Mouse (Mus musculus): ENCODE data around the gene Pitx2.

Gene Pitx2

GRCm38 (mm10) chr3:129217862-129218370 is 18.2 kb downstream of the Pitx2 start:
- no peak for DNase-seq (ENCODE audit: low spot score in 2 of 2)

- no peak for DNase-seq (ENCODE audit: low spot score in 2 of 2)
Observed at GRCm38 (mm10) chr3:129218371-129218921, 18.8 kb downstream of the Pitx2 start.

- DNase-seq (ENCODE audit: low spot score in 2 of 2), result no peak
Observed at GRCm38 (mm10) chr3:129220086-129220670, 20.5 kb downstream of the Pitx2 start.

GRCm38 (mm10) chr3:129220681-129221379 is 21.2 kb downstream of the Pitx2 start:
- no peak for DNase-seq (ENCODE audit: low spot score in 2 of 2)

GRCm38 (mm10) chr3:129221380-129222260 is 21.9 kb downstream of the Pitx2 start:
- DNase-seq (ENCODE audit: low spot score in 2 of 2), result no peak

GRCm38 (mm10) chr3:129222448-129223290 is 23.0 kb downstream of the Pitx2 start:
- no peak for DNase-seq (ENCODE audit: low spot score in 2 of 2)

- no peak for DNase-seq (ENCODE audit: low spot score in 2 of 2)
Observed at GRCm38 (mm10) chr3:129223401-129223800, 23.7 kb downstream of the Pitx2 start.

GRCm38 (mm10) chr3:129223964-129224805 is 24.5 kb downstream of the Pitx2 start:
- DNase-seq (ENCODE audit: low spot score in 2 of 2), result no peak

- DNase-seq (ENCODE audit: low spot score in 2 of 2), result no peak
Observed at GRCm38 (mm10) chr3:129224806-129225576, 25.3 kb downstream of the Pitx2 start.

GRCm38 (mm10) chr3:129225577-129226289 is 26.1 kb downstream of the Pitx2 start:
- no peak for DNase-seq (ENCODE audit: low spot score in 2 of 2)

- no peak for DNase-seq (ENCODE audit: low spot score in 2 of 2)
Observed at GRCm38 (mm10) chr3:129226681-129227080, 27.0 kb downstream of the Pitx2 start.

GRCm38 (mm10) chr3:129227331-129227730 is 27.7 kb downstream of the Pitx2 start:
- DNase-seq (ENCODE audit: low spot score in 2 of 2), result no peak

- no peak for DNase-seq (ENCODE audit: low spot score in 2 of 2)
Observed at GRCm38 (mm10) chr3:129238010-129238409, 38.3 kb downstream of the Pitx2 start.

- DNase-seq (ENCODE audit: low spot score in 2 of 2), result peak in 1 of 2 experiments; percentile 35
Observed at GRCm38 (mm10) chr3:129238664-129239258, 39.1 kb downstream of the Pitx2 start.

GRCm38 (mm10) chr3:129250997-129251396 is 51.3 kb downstream of the Pitx2 start:
- no peak for DNase-seq (ENCODE audit: low spot score in 2 of 2)

GRCm38 (mm10) chr3:129254246-129254645 is 54.6 kb downstream of the Pitx2 start:
- DNase-seq (ENCODE audit: low spot score in 2 of 2), result peak; percentile 27 to 52

GRCm38 (mm10) chr3:129256283-129256682 is 56.6 kb downstream of the Pitx2 start:
- DNase-seq (ENCODE audit: low spot score in 2 of 2), result no peak

GRCm38 (mm10) chr3:129256766-129257165 is 57.1 kb downstream of the Pitx2 start:
- DNase-seq (ENCODE audit: low spot score in 2 of 2), result no peak
